Mouse (Mus musculus): ENCODE data around the gene Aanat.
"Not testable (repeated sequence)": the region's sequence is repeated elsewhere in the genome, so short reads cannot be mapped to it uniquely, and the experiment has no call there.

Aanat gene

GRCm38 (mm10) chr11:116628712-116629111 is 42.5 kb downstream of the Aanat start:
- peak; percentile 69 to 86 for DNase-seq (ENCODE audit: low spot score in 2 of 2)

- no peak for DNase-seq (ENCODE audit: low spot score in 2 of 2)
Observed at GRCm38 (mm10) chr11:116629472-116629871, 43.2 kb downstream of the Aanat start.

- no peak for DNase-seq (ENCODE audit: low spot score in 2 of 2)
Observed at GRCm38 (mm10) chr11:116630171-116630965, 44.1 kb downstream of the Aanat start.

- DNase-seq (ENCODE audit: low spot score in 2 of 2), result no peak
Observed at GRCm38 (mm10) chr11:116632962-116633361, 46.7 kb downstream of the Aanat start.

- not testable (repeated sequence) for DNase-seq (ENCODE audit: low spot score in 2 of 2)
Observed at GRCm38 (mm10) chr11:116636607-116637006, 50.4 kb downstream of the Aanat start.

- DNase-seq (ENCODE audit: low spot score in 2 of 2), result no peak
Observed at GRCm38 (mm10) chr11:116641168-116641567, 54.9 kb downstream of the Aanat start.

- no peak for DNase-seq (ENCODE audit: low spot score in 2 of 2)
Observed at GRCm38 (mm10) chr11:116641731-116642130, 55.5 kb downstream of the Aanat start.

GRCm38 (mm10) chr11:116642681-116643578 is 56.7 kb downstream of the Aanat start:
- peak; percentile 81 to 87 for DNase-seq (ENCODE audit: low spot score in 2 of 2)

- DNase-seq (ENCODE audit: low spot score in 2 of 2), result no peak
Observed at GRCm38 (mm10) chr11:116643579-116644224, 57.5 kb downstream of the Aanat start.

- DNase-seq (ENCODE audit: low spot score in 2 of 2), result no peak
Observed at GRCm38 (mm10) chr11:116644225-116645112, 58.2 kb downstream of the Aanat start.

- no peak for DNase-seq (ENCODE audit: low spot score in 2 of 2)
Observed at GRCm38 (mm10) chr11:116645446-116646110, 59.3 kb downstream of the Aanat start.

GRCm38 (mm10) chr11:116646136-116646535 is 59.9 kb downstream of the Aanat start:
- no peak for DNase-seq (ENCODE audit: low spot score in 2 of 2)

GRCm38 (mm10) chr11:116646771-116647170 is 60.5 kb downstream of the Aanat start:
- no peak for DNase-seq (ENCODE audit: low spot score in 2 of 2)

Measured in frontal cortex, postnatal 10 days (tissue).